Mouse (Mus musculus) neural tube, embryonic 10.5 days (tissue): ENCODE data around the gene G6pc3.

Experiments
- DNase-seq: peaks from one replicate; pipeline ENCODE4 v3.0.0-alpha.2; 2017; ENCODE audit warnings: low spot score; ENCODE audit errors: extremely low spot score

G6pc3 gene

GRCm38 (mm10) chr11:102241874-102242273 lies 52.5 kb downstream of the G6pc3 start:
- no peak for DNase-seq
